Mouse (Mus musculus): ENCODE results near the gene Gm17581. TPM values are rescaled to one million over a fixed set of nuclear protein-coding genes. Genes with fewer than 3 reads are reported as not detected.

Gene Gm17581
- polyA plus RNA-seq, 1 experiment from 2014 or later, result not detected

DNA sequence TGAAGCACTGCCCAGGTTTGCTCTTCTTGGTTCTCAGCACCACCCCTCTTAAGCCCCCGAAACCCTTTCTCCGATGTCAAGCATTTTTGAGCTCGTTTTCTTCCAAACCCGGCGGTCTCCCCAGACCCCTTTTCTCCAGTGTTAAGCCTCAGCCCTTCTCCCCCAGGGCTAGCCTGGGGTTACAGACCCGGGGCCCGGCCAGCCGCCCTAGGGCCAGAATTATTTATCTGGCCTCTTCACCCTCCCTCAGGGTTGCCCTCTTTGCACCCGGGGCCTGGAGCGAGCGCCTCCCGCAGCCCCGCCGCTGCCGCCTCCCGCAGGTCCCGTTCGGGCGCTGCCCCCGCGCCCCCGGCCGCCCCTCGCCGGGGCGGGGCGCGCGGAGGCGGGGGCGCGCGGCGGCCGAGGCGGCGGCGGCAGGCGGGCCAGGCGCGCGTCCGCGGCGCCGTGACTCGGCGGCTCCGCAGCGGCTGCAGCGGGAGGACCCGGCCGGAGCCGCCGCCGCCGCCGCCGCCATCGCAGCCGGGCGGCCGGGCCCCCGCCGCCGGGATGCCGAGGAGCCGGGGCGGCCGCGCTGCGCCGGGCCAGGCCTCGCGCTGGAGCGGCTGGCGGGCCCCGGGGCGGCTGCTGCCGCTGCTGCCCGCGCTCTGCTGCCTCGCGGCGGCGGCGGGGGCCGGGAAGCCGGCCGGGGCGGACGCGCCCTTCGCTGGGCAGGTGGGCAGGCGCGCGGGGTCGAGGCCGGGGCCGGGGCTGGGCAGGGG lies 39.4 kb upstream of the Gm17581 start, which contains the start of gene Mmp24:
Gene Mmp24, plus strand, starts transcription at position 416 of the 758 bp plus-strand sequence.
- no peak within 1 kb of the TSS; the same call in 1 of the 2 replicates for H3K9ac ChIP-seq (ENCODE audit: low read depth, low read length)
- H3K27me3 ChIP-seq (replicated peaks; ENCODE audit: control insufficient read depth, insufficient read depth, low read length), result peaks cover 52% of the 10 kb centered on the region

DNA sequence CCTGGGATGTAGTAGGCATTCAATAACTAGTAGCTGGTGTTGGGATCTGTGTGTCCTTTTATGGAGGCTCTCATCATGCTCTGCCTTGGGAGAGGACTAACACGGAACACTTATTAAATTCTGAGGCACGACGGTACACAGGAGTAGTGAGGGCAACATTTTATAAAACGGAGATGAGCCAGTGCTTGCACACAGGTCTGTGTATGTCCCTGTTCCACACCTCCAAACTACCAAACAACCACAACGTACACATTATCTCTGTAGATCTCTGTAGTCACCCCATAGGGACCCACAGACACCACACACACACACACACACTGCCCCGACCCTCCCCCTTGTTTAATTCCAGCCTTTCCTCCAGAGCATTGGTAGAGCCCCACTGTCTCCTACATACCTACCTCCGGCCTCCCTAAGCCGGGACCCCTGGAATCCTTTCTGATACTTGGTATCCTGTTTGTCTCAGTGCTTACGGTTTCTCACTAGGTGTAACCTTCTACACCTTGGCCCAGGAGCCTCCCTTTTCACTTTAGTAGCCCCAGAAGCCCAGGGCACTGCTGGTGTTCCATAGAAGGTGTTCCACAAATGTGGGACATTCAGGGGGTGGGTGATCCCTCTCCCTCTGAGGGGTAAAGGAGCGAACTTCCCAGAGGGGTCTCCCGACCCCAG lies 38.7 kb upstream of the Gm17581 start:
- 54% methylated on average over 11 of the region's 11 CpGs for WGBS
- Histone ChIP-seq H3K4me1 (ENCODE audit: control insufficient read depth, insufficient read depth, low read length) (no peaks in the 10 kb centered on the region), H3K36me3 (ENCODE audit: control insufficient read depth, insufficient read depth, low read length) (no peaks in the 10 kb centered on the region), H3K27me3 (replicated peaks; ENCODE audit: control insufficient read depth, insufficient read depth, low read length) (peaks cover 52% of the 10 kb centered on the region), H3K27ac (replicated peaks; ENCODE audit: low read depth, low read length) (no peak overlapping the region), H3K4me2 (ENCODE audit: low read depth, low read length) (peak overlapping the region; percentile 95), H3K9me3 (ENCODE audit: control insufficient read depth, low read length) (no peaks in the 10 kb centered on the region), H3K9ac (ENCODE audit: low read depth, low read length) (no peak overlapping the region), H3K4me3 (ENCODE audit: low read depth, low read length) (peak overlapping the region; percentile 38; the same call in 1 of the 2 replicates)
- no peak for DNase-seq (ENCODE audit: low spot score)
- no peak for ATAC-seq (ENCODE audit: low read depth)

More for the DNA sequence above, 39.4 kb upstream of the Gm17581 start, which contains the start of gene Mmp24:
- Histone ChIP-seq H3K27ac (replicated peaks; ENCODE audit: low read depth, low read length) (no peak within 1 kb of the TSS), H3K9me3 (ENCODE audit: control insufficient read depth, low read length) (no peaks in the 10 kb centered on the region), H3K4me2 (ENCODE audit: low read depth, low read length) (peak within 1 kb of the TSS; percentile 95), H3K4me3 (ENCODE audit: low read depth, low read length) (peak within 1 kb of the TSS; percentile 46), H3K36me3 (ENCODE audit: control insufficient read depth, insufficient read depth, low read length) (no peaks in the 10 kb centered on the region), H3K4me1 (ENCODE audit: control insufficient read depth, insufficient read depth, low read length) (no peaks in the 10 kb centered on the region)
- WGBS, result 4% methylated on average over 24 of the region's 100 CpGs
- ATAC-seq (ENCODE audit: low read depth) (peak; percentile 47; the same call in 1 of the 2 replicates), DNase-seq (ENCODE audit: low spot score) (no peak)

GRCm38 (mm10) chr2:155773664-155774063 lies 38.0 kb upstream of the Gm17581 start:
- no peaks in the 10 kb centered on the region for H3K36me3 ChIP-seq (ENCODE audit: control insufficient read depth, insufficient read depth, low read length)

GRCm38 (mm10) chr2:155764679-155765418 lies 29.2 kb upstream of the Gm17581 start:
- peak; percentile 84 for DNase-seq (ENCODE audit: low spot score)
- no peak overlapping the region for H3K9ac ChIP-seq (ENCODE audit: low read depth, low read length)
- no peaks in the 10 kb centered on the region for H3K36me3 ChIP-seq (ENCODE audit: control insufficient read depth, insufficient read depth, low read length)
- H3K27ac ChIP-seq (replicated peaks; ENCODE audit: low read depth, low read length), result no peak overlapping the region
- ATAC-seq (ENCODE audit: low read depth), result peak; percentile 72; the same call in 1 of the 2 replicates
- 57% methylated on average over 13 of the region's 13 CpGs for WGBS
- no peak overlapping the region for H3K4me2 ChIP-seq (ENCODE audit: low read depth, low read length)
- no peaks in the 10 kb centered on the region for H3K4me1 ChIP-seq (ENCODE audit: control insufficient read depth, insufficient read depth, low read length)
- no peak overlapping the region for H3K4me3 ChIP-seq (ENCODE audit: low read depth, low read length)
- no peaks in the 10 kb centered on the region for H3K9me3 ChIP-seq (ENCODE audit: control insufficient read depth, low read length)
- H3K27me3 ChIP-seq (replicated peaks; ENCODE audit: control insufficient read depth, insufficient read depth, low read length), result no peaks in the 10 kb centered on the region

More at GRCm38 (mm10) chr2:155773664-155774063, 38.0 kb upstream of the Gm17581 start:
- H3K9me3 ChIP-seq (ENCODE audit: control insufficient read depth, low read length), result no peaks in the 10 kb centered on the region
- no peaks in the 10 kb centered on the region for H3K4me1 ChIP-seq (ENCODE audit: control insufficient read depth, insufficient read depth, low read length)
- H3K4me3 ChIP-seq (ENCODE audit: low read depth, low read length), result no peak overlapping the region
- H3K27ac ChIP-seq (replicated peaks; ENCODE audit: low read depth, low read length), result no peak overlapping the region
- H3K9ac ChIP-seq (ENCODE audit: low read depth, low read length), result no peak overlapping the region
- WGBS, result 65% methylated on average over 4 of the region's 4 CpGs
- no peak overlapping the region for H3K4me2 ChIP-seq (ENCODE audit: low read depth, low read length)
- ATAC-seq (ENCODE audit: low read depth) (no peak), DNase-seq (ENCODE audit: low spot score) (no peak)
- H3K27me3 ChIP-seq (replicated peaks; ENCODE audit: control insufficient read depth, insufficient read depth, low read length), result peaks cover 52% of the 10 kb centered on the region

DNA sequence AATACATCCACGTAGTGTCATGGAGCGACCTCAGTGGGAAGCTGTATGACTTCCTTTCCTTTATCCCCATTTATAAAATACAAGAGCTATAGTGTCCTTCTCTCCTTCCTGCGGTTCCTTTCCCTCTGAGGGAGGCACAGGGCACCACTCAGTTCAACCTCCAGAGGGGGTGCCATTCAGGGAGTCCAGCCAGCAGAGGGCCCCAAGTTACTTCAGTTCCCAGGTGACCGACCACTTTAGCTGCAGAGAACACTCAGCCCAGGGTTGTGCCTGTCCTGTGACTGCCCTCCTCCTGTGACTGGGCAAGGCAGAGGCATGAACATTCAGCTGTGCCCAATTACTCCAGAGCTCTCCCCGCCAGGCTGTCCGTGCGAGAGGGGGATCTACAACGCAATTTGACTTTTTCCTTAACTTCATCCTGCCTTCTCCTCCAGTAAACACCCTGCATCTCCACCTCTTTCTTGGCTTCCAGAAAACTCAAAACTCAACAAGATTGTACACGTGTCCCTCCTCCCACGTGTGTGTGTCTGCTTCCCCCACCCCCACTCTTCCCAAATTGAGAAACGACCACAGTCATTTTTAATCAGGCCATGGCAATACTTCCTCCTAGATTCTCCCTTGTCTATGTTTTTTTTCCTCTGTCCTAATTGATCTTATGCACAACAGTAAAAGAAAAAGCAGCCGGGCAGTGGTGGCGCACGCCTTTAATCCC lies 21.3 kb upstream of the Gm17581 start:
- Histone ChIP-seq H3K4me2 (ENCODE audit: low read depth, low read length) (no peak overlapping the region), H3K4me3 (ENCODE audit: low read depth, low read length) (no peak overlapping the region), H3K4me1 (ENCODE audit: control insufficient read depth, insufficient read depth, low read length) (no peaks in the 10 kb centered on the region), H3K9ac (ENCODE audit: low read depth, low read length) (no peak overlapping the region), H3K27me3 (replicated peaks; ENCODE audit: control insufficient read depth, insufficient read depth, low read length) (no peaks in the 10 kb centered on the region), H3K27ac (replicated peaks; ENCODE audit: low read depth, low read length) (no peak overlapping the region), H3K9me3 (ENCODE audit: control insufficient read depth, low read length) (no peaks in the 10 kb centered on the region), H3K36me3 (ENCODE audit: control insufficient read depth, insufficient read depth, low read length) (no peaks in the 10 kb centered on the region)
- ATAC-seq (ENCODE audit: low read depth), result no peak
- no peak for DNase-seq (ENCODE audit: low spot score)
- 51% methylated on average over 14 of the region's 14 CpGs for WGBS

DNA sequence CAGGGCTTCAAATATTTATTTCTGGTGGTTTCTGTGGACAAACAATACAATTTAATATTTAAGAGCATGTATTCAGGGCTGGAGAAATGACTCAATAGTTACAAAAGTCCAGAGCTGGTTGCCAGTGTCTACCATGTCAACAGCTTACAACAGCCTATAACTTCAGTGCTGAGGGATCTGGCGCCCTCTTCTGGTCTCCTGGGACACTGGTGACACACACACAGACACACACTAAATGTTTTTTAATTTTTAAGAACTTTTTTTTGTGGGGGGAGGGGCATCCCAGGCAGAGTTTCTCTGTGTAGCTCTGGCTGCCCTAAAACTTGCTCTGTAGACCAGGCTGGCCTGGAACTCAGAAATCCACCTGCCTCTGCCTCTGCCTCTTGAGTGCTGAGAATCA lies 20.1 kb upstream of the Gm17581 start:
- no peaks in the 10 kb centered on the region for H3K9me3 ChIP-seq (ENCODE audit: control insufficient read depth, low read length)
- no peaks in the 10 kb centered on the region for H3K36me3 ChIP-seq (ENCODE audit: control insufficient read depth, insufficient read depth, low read length)
- H3K9ac ChIP-seq (ENCODE audit: low read depth, low read length), result no peak overlapping the region
- no peak overlapping the region for H3K4me2 ChIP-seq (ENCODE audit: low read depth, low read length)
- 0% methylated on average over 1 of the region's 1 CpGs for WGBS
- ATAC-seq (ENCODE audit: low read depth) (no peak), DNase-seq (ENCODE audit: low spot score) (peak; percentile 25)
- H3K4me3 ChIP-seq (ENCODE audit: low read depth, low read length), result no peak overlapping the region
- H3K4me1 ChIP-seq (ENCODE audit: control insufficient read depth, insufficient read depth, low read length), result no peaks in the 10 kb centered on the region
- H3K27me3 ChIP-seq (replicated peaks; ENCODE audit: control insufficient read depth, insufficient read depth, low read length), result 0 out of 2 replicates have a peak, but pooled peaks cover 4% of the 10 kb centered on the region
- no peak overlapping the region for H3K27ac ChIP-seq (replicated peaks; ENCODE audit: low read depth, low read length)

DNA sequence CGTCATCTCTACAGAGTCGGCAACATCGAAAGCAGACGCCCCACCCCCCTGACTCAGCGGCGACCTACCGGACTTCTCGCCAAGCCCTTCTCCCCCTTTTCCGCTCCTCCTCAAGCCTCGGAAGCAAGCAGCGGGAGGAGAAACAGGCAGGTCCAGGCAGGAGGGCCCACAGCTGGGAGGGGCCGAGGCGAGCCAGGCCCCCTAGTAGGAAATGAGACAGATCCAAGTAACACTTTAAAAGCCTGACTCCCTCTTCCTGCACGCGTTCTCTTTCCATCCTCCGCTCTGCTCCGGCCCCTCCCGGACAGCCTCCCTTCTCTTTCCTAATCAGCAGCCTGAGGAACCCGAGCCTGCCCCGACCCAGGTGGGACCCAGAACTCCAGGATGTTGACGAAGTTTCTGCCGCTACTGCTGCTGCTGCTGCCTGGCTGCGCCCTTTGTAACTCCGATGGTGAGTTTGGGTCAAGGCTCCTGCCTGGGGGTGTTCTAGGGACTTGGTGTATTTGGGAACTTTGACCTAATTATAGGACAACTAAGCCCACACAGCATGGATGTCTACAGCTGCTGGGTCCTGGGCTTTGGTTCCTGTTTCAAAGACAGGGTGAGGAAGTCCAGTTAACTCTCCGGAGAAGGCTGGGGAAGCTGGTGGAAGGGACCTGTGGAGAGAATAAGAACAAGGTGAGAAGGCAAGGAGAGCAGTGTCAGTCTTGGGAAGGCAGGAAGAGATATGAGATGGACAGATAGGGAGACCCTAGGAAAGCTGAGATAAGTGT lies 15.5 kb upstream of the Gm17581 start, which contains the start of gene Procr:
Gene Procr, plus strand, starts transcription at position 104 of the 773 bp plus-strand sequence.
- Histone ChIP-seq H3K27me3 (replicated peaks; ENCODE audit: control insufficient read depth, insufficient read depth, low read length) (0 out of 2 replicates have a peak, but pooled peaks cover 4% of the 10 kb centered on the region), H3K4me2 (ENCODE audit: low read depth, low read length) (peak within 1 kb of the TSS; percentile 69), H3K9ac (ENCODE audit: low read depth, low read length) (peak within 1 kb of the TSS; percentile 56), H3K36me3 (ENCODE audit: control insufficient read depth, insufficient read depth, low read length) (no peaks in the 10 kb centered on the region), H3K9me3 (ENCODE audit: control insufficient read depth, low read length) (no peaks in the 10 kb centered on the region), H3K4me1 (ENCODE audit: control insufficient read depth, insufficient read depth, low read length) (no peaks in the 10 kb centered on the region), H3K4me3 (ENCODE audit: low read depth, low read length) (peak within 1 kb of the TSS; percentile 38), H3K27ac (replicated peaks; ENCODE audit: low read depth, low read length) (no peak within 1 kb of the TSS)
- DNase-seq (ENCODE audit: low spot score) (peak; percentile 72), ATAC-seq (ENCODE audit: low read depth) (peak; percentile 84)
- 1% methylated on average over 25 of the region's 25 CpGs for whole genome bisulfite sequencing

Data from embryonic facial prominence, embryonic 14.5 days (tissue).